Mouse (Mus musculus): ENCODE measurements around the gene Akap10. TPM values are rescaled to one million over a fixed set of nuclear protein-coding genes. Genes with fewer than 3 reads are reported as not detected.
"Not testable (repeated sequence)": the region's sequence is repeated elsewhere in the genome, so short reads cannot be mapped to it uniquely, and the experiment has no call there.

Akap10 gene
- total RNA-seq (2021): 10 to 100 TPM; 16.9 to 18.6 TPM

DNA sequence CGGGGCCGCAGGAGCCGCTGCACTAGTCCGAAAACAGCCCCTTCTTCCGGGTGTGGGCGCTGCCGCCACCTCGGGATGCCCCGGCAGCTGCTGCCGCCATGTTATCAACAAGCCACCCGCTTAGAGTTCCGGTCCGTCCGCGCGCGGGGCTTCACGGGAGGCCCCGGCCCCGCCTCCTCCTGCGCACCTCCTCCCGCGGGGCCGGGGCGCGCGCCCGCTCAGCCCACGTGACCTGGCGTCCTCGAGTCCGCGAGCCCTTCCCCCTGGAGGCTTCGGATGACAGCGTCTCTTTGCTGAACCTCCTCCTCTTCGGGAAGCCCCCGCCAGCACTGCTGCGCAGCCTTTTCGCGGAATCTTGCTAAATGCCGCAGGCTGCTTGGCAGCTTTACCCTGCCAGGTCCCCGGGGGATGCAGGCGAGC lies at the start of gene Akap10:
TSS of gene Akap10 (minus strand) at position 155 of the 420 bp plus-strand sequence.
- peak; percentile 95 for DNase-seq

DNA sequence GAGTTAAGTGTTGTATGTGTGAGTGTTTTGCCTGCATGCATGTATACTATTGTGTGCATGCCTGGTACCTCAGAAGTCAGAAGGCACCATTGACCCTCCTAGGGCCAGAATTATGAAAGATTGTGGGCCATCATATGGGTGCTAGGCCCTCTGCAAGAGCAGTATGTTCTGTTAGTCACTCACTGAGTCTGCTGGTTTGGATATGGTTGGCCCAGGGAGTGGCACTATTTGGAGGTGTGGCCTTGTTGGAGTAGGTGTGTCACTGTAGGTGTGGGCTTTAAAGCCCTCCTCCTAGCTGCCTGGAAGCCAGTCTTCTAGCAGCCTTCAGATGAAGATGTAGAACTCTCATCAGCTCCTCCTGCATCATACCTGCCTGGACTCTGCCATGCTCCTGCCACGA lies 45.7 kb upstream of the Akap10 start:
- no peak for DNase-seq

DNA sequence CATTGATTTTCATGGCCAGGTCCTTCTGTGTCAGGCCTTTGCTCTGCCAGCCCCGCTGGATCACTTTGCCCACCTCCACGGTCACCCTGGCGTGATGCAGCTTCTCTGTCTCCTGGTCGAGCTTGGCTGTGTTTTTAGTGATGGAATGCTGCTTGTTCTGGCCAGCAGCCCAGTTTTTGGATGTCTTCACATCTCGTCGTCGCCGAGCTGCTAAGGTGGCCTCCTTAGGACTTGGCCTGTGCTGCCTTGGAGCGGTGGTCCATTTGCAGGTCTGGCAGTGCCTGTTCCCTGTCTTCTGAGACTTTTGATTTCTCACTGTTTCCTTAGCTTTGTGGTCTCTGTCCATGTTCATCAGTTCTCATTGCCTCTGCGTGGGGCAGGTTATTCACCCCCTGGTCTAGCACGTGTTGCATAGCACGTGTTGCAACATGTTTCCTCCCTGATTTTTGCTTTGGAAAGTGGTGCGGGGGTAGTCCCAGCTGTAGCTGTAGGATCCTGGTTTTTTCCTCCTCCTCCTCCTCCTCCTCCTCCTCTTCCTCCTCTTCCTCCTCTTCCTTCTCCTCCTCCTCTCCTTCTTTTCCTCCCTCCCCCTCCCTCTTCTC lies 44.2 kb upstream of the Akap10 start:
- no peak for DNase-seq

DNA sequence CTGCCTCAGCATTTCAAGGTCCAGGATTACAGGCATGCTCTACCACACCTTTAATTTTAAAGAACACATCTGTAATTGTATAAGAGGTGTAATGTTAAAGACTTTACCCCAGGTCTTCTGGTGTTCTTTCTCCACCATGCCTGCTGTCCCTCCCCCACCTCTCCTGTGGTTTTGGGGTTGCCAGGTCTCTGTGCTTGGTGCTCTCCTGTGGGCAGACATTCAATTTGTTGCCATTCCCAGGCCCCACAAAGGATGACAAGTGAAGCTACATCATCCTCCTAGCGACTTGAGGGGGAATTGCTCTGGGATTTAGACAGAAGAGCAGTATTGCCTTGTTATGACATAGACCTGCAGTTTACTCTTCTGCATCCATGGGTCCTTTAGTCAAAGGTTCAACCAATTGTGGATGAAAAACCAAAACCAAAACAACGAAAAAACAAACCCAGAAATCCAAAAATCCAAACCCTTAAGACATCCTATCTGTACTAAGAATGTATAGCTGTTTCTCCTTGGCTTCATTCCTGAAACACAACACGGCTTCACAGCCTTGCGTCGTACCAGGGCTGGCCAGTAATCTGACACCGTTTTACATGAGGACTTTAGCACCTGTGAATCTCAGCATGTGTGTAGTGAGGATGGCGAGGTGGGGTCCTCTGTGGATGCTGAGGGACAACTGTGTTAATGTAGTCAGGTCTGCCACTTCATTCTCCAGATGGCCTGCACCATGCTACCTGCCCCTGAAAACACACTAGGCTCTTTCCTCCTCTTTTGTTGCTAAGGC lies 41.6 kb upstream of the Akap10 start:
- DNase-seq: no peak

DNA sequence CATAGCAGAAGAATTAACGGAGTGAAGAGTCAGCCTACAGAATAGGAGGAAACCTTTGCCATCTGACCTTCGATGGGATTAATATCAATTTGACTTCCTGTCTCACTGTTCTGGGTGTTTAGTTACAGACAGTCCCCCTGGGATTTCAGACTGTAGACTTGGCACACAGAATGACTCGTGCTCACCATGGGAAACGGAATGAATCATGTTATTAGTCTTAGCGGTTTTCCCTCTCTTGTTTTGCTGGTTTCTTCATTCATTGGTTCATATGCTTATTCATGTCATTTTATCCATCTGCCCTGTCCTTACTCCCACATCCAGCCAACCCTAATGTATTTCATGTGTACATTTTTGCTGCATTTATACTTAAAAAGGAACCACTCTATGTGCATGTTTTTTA lies 40.8 kb upstream of the Akap10 start:
- DNase-seq: no peak

DNA sequence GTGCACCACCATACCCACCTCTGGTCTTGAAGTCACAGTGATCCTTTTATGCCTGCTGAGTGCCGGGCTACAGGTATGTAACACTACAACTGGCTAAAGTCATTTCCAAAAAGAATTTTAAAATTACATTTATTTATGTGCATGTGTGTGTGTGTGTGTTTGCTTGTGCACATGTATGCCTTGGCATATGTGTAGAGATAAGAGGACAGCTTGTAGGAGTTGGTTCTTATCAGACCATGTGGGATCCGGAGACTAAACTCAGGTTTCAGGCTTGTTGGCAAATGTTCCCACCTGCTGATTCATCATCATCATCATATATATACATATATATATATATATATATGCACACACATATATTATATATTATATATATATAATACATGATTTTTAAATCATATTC lies 38.8 kb upstream of the Akap10 start:
- DNase-seq: no peak

DNA sequence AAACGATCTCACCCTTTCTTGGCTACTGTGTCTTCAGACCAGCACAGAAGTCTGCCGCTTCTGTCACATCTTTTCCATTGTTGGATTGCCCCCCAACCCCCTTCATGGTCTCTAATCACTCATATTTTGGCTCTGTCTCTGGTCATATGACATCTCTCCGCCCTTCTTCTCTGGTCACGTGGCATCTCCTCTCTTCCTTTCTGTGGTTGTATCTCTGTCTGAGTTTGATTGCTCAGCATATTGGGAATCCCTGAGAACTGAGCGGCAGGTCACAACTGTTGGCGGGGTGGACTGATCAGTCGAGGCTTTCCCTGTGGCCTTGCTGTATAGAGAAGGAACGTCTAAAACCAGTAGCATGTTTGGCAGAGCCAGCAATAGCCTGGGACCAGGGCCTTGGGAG lies 37.0 kb upstream of the Akap10 start:
- no peak for DNase-seq

DNA sequence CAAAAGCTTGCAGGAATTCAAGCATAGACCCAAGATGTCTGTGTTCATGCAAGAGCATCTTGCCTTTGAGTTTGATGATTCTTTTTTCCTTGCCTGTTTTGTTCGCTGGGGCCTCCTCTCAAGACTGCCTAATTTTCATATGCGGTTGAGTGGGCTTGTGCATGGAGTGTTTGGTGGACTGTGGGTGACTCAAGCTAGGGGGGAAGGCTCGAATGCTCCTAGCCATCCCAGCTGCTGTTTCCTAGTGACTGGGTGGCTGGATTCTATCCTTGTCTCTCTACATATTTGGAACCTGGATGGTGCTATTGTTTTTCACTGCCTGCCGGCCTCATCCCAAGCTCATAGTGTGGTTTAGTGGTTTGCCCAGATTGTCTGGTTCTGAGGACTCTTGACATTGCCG lies 34.6 kb upstream of the Akap10 start:
- no peak for DNase-seq

DNA sequence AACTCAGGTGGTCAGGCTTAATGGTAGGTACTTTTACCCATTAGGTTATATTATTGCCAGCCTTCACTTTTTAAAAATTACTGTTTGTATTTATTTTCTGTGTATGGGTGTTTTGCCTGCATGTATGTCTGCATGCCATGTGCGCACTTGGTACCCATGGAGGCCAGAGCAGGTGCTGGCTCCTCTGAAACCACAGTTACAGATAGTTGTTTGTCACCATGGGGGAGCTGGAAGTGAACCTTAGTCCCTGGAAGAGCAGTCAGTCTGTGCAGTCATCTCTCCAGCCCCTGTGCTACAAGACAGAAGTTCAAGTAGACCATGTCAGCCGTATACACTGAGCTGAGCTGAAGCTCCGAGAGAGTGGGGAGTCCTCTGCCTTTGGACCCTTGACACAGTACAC lies 33.1 kb upstream of the Akap10 start:
- DNase-seq: no peak

DNA sequence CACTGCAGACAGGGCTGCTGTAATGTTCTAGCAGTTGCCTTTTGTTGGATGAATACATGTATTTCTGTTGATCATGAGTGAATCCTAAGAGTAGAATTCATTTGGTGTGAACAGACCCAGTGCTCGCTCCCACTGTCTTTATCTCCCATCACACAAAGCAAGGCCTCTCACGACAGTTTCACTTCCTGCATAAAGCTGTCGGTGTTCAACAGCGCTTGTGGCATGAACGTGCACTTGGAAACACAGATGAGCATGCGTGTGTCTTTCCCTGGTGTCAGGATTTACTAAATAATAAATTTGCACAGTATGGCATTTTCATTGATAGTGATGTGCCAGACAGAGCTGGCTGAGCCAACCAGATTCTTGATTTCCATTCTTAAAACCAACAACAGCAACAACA lies 32.6 kb upstream of the Akap10 start:
- no peak for DNase-seq

DNA sequence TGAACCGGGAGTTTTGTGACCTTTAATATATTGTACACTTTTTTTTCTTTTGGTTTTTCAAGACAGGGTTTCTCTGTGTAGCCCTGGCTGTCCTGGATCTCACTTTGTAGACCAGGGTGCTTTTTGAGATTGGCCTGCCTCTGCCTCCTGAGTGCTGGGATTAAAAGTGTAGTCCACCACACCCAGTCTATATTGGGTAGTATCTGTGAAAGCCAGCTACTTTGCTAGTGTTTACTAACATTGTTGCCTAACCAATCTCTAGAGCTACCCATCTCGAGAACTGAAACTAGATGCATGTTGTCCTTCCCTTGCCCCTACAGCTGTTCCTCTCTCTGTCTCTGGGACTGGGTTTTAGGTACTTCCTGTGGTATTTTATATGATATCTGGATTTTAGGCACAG lies 30.0 kb upstream of the Akap10 start:
- no peak for DNase-seq

DNA sequence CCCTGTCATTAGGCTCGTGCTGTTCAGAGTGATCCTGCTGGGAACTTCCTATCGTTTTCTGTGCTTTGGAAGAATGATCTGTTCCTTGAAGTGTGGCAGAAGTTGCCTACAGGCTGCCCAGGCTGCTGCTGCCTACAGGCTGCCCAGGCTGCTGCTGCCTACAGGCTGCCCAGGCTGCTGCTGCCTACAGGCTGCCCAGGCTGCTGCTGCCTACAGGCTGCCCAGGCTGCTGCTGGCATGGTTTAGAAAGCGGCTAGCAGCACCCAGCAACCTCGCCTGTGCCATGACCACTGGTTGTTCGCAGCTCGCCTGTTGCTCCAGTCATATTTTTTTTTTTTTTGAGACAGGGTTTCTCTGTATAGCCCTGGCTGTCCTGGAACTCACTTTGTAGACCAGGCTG lies 28.7 kb upstream of the Akap10 start:
- not testable (repeated sequence) for DNase-seq

DNA sequence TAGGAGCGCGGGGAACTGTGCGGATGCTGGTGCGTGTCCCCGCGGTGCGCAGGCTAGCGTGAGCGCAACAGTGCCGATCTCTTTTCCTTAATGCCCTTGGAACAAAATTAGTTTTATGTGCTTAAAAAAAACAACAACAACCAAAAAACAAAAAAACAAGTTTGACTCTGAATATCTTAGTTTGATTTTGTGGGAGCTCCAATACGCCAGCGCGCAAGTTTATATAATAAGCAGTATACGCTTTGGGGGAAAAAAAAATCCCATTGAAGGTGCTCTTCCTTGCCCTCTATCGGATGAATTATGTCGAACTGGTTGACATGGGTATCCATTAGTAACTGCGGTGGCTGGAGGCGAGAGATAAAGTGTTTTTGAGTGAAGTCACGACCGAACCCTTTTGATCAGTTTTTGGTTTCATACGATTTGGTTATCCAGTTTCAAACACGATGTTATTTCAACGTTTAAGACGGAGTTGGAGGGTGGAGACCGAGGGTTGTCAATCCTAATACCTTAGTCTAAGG lies 27.3 kb upstream of the Akap10 start:
- no peak for DNase-seq

DNA sequence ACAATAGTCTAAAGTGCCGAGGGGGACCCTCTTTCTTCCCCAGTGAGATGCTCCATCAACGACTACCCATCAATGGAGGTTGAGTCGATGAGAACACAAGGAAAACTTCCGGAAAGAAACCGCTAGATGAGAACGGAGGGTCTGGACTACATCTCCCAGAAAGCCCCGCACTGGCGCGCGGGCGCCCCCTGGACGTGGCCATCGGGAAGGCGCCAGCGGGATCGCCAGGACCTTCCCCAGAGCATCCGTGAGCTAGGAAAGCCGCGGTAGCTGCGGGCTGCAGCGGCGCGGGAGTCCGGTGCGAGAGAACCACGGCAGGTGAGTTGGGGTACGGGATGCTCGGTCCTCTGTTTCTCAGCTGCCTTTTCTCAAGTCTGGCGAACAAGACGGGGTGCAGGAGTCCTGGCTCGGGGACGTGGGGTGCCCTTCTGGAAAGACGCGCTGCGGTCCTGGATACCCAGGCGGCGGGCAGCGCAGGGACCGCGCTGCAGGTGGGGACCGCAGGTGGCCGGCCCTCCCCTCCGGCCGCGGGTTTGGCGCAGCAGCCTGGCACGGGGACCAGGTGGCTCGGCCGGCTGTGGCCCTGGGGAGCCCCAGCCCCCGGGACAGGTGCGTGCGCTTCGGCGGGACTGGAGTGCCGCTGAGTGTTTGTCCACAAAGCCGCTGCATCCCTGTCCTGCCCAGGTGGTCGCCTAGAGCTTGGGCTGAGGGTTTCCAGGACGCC lies 26.7 kb upstream of the Akap10 start, which contains the start of gene Specc1:
TSS of gene Specc1 (plus strand) at position 192 of the 724 bp plus-strand sequence.
- DNase-seq: peak; percentile 96

DNA sequence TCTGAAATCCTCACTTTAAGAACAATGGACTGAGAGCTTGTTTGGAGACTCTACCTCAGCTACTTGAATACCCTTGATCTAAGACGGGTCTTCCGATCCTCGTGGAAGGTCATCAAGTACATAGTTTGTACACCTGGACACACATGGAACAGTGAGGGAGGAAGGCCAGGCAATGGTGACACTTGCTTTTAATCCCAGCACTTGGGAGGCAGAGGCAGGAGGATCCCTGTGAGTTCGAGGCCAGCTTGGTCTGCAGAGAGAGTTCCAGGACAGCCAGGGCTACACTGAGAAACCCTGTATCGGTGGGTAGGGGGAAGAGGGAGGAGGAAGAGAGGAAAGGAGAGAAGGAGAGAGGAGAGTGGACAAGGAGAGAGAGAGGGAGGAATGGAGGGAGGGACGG lies 25.9 kb upstream of the Akap10 start:
- DNase-seq: no peak

DNA sequence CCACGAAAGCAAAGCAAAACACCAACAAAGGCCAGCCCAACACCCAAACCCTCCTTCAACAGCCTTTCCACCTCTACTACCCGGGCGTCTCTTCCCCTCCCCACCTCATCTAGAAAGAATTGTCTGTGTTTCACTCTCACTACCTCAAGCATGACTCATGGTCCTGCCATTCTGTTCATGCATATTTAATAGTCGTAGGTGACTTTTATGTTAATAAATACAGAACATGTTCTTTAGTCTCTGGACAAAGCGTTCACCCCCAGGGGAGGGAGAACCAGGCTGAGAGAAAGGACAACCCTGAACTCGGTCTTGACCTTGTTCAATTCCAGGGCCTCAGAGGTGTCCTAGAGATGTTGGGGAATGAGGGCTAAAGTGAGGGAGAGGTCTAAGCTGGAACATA lies 25.1 kb upstream of the Akap10 start:
- DNase-seq: no peak

DNA sequence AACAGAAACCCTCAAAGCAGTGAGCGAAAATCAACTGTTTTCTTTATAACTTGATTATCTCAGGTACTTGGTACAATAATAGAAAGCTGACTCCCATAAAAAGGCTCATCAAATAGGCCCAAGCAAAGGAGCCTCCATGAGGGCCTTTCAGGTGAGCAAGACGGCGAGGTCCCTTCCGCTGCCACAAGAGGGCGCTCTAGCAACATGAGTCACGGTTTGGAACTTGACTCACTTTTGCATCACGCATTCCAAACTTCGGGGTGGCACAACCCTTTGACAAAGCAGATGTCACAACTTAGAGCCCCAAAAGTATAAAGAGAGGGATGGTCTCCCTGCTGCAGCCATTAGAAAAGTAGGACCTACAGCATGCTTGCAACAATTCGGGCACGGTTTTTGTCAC lies 20.6 kb upstream of the Akap10 start:
- peak; percentile 89 for DNase-seq

DNA sequence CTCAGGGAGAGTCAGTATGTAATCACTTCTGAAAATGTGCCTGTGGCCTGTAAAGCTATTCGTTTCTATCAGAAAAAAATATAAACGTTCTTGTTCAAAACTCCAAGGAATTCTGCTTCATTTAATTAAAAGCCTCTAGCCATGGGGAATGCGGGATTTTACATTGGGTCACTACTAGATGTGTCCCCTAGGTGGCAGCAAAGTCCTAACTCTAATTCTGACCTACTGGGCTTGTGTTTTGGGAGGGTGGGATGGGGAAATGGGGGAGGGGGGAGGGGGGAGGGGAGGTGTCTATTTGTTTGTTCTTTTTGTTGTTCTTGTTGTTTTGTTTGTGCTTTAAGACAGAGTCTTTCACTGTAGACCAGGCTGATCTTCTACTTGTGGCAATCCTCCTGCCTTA lies 19.3 kb upstream of the Akap10 start:
- peak; percentile 68 for DNase-seq

DNA sequence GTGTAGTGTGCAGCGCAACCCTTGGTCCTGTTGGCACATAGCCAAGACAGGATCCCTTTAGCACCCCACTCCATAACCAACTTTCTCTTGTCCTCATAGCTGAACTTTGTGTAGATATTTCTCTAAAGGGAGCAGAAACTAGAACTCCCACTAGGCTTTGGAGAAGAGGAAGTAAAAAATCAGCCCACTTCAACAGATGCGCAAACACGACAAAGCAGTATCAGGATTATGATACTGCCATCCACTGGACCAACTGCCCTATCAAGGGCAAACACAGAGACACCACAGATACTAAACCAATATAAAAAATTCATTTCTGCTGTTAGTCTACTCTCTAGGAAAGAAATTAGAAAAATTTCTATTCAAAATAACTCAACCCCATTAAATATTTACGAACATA lies 16.6 kb upstream of the Akap10 start:
- DNase-seq: no peak

DNA sequence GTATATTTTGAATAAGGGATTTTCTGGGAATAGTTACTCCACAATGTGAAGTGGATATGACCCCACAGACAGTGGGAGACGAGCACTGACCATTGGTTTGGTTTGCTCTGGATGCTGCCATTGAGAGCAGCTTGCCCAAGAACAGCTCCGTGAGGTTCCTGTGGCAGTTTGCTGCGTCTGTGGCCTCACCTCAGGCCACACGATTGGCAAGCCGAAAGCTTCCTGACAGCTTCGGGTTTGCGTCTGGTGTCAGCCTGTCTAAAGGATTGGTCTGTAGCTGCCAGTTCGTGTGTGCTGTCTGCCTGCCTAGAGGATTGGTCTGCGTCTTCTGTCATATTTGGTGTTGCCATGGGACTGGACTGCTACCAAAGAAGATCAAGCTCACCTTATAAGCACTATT lies 14.4 kb upstream of the Akap10 start:
- no peak for DNase-seq

DNA sequence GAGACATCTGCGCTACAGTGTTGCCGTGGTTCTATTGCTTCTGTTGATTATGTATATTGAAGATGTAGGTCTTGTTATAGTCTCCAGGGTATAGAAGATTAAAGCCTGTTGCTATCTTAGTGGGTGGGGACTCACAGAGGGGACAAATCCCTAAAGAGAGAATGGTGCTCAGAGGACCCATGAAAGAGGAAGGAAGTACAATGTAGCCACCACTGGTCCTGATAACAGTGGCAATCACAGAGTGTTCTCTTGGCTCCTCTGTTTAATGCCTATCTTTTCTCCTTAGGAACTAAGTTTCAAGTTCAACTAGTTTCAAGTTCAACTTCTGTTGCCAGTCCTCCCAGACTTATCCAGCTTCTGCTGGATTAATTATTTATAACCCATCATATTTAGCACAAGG lies 12.9 kb upstream of the Akap10 start:
- DNase-seq: no peak

DNA sequence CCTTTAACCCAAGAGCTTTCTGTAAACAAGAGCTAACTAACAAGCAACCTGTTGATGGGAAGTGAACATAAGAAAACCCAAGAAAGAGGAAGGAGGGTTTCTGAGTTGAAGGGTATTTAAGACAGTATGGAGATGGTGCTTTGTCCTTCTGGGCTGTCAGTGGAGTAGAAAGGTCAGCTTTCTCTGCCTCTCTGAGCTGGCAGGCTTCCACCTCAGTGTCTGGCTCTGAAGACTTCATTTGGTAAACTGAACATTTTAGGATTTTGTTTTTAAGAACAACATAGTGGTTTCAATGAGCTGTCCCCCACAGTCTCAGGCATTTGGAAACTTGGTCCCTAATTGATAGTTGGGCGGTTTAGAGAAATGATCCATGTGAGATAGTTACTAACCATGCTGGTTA lies 7.7 kb upstream of the Akap10 start:
- DNase-seq: no peak

Data from heart, postnatal 4 days (tissue).